Mouse (Mus musculus): Measurements from ENCODE around the gene Dmtf1.

GRCm38 (mm10) chr5:9135588-9135987 is 26.0 kb downstream of the Dmtf1 start:
- TF ChIP-seq GATA1 (IDR thresholded peaks at IDR 0.05; ENCODE audit: borderline replicate concordance, low read length) = no peak
- TF ChIP-seq FLI1 (IDR thresholded peaks at IDR 0.05; ENCODE audit: low read length) = no peak

Measured in megakaryocyte, embryonic 14.5 days (primary cell).